Mouse (Mus musculus) lung, postnatal 14 days (tissue): ENCODE data around the gene Rhno1.

Experiments
- DNase-seq: peaks from one replicate; pipeline ENCODE4 v3.0.0; 2021

Gene Rhno1

DNA sequence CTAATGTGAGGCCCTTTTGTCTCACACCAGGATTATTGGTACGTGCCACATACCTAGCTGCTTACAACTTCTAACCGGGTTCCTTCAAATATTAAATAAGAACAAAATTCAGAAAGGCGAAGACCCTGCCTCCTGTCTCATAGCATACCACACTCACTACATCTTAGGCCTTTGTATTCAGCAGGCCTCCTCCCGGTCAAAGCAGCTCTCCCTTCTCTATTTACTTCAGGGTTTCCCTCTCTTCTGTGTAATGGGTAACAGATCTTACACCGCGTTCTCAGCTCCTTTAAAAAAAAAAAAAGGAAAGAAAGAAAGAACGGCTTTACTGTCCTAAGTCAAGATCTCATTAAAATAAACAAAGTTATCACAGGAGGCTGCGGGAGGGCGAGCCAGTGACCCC lies 810 bp downstream of the Rhno1 start:
- no peak for DNase-seq

DNA sequence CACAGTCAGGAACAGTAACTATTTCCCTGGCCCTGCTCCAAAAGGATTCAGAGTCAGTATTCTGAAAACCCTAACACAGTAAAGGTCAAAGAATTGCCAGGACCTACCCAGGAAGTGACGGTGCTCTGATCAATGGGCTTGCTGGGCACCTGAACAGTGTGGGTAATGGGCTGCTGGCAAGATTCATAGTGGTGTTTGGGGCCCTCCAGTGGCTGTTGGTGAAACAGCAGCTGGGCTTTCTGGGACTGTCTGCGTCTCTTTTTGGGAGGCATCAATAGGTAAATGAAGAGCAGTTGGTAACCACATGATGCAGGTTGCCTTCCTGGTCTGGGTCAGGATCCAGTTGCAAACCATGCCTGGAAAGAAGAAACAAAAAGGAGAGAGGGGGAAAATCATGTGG lies 3.7 kb downstream of the Rhno1 start:
- peak; percentile 73 for DNase-seq

DNA sequence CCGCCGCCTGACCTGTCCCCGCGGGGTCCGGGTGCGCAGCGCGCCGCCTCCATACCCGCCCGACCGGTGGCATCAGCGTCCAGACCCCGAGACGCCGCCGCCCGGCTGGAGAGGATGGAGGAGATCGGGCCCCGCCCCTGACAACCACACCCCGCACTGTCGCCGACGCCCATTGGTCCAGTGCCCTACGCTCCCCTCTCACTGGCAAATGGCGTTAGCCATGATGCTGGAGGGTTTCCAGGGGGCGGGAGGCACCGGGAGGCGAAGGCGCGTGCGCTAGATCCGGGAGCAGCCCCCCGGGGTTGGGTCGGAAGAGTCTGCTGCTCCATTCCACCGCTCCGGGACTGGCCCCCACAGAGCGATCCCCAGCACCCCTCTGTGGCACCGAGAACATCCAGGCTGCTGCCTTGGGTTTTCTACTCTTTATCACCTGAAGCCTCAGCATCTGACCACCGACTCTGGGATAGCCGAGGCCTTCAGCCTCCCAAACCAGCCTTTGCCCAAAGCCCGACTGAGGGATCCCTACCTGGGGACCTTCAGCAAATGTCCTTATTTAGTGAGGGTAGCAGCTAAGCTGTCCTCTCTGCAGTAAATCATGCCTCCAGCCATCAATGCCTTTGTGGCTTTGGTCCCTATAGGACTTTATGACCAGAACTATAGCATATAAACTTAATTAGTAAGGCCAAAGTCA lies 6.8 kb downstream of the Rhno1 start, which contains the start of gene Tulp3:
TSS of gene Tulp3 (minus strand) at position 126 of the 691 bp plus-strand sequence.
- peak; percentile 97 for DNase-seq

DNA sequence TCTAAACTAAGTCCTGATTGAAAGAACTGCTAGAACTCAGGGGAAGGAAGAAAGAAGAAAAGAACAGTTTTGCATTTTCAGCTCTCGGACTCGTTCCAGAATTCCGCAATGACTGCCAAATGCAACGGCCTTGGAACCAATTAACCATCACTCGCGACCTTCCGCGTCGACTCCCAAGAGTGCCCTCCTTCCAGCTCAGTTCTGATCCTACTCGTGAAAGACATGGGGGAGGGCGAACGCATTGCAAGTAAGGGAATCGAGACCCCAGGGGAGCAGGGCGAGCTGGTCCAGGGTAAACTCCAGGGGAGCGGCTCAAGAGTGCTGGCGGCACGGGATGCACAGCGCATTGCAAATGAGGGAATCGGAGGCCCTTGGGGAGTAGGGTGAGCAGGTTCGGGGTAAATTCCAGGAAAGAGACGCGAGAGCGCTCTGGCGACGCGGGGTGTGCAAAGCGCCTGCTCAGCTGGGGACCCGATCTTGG lies 7.5 kb downstream of the Rhno1 start:
- DNase-seq = peak; percentile 49

DNA sequence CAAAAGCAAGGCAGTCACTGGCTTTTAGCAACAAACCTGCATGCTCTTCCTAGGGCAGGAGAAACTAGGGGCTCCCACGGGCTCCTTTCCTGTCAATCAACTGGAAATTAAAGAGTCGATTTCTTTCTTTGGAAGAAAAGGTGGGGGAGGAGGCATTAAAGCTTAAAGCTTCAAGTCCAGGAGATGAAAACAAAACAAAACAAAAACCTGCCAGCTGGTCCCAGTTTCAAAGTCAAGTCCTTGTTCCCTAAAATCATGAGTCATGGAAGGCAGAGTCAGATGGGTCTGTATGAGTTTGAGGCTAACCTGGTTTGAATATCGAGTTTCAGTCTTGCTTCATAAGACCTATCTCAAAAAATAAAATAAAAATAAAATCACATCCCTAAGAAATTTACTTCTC lies 8.6 kb downstream of the Rhno1 start:
- no peak for DNase-seq

DNA sequence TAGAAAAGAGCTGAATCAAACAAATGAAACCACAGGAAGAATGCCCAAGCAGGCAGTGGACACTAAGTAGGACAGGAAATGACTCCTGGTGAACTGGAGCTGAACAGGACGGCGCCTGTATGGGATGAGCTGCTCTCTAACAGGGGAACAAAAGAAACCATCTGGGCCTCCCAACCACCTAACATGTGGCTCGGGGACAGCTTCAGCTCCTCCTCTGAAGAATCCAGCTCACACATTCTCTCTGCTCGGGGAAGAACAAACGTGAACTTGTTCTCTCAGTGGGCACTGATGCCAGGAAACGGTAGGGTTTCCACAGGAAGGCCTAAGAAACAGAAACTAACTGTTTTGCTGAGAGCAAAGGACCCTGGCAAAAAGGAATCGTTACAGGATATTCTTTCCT lies 13.0 kb downstream of the Rhno1 start:
- DNase-seq = no peak

DNA sequence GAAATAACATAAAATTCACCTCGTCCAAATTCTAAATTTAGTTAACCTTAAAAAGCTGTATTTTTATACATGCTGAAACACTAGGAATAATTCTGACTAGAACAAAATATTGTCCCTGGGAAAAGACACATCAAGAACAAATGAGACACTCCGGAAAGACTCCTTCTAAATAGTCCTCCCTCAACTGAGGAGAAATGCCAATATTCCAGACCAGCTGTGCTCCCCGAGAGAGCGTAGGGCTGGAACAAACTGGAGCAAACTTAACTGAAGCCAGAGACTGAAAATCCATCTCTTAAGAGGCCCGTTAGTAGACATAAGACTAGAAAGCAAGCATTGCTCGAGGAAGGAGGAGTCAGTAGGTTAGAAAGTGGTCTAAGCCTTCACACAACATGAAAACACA lies 15.9 kb downstream of the Rhno1 start:
- no peak for DNase-seq

DNA sequence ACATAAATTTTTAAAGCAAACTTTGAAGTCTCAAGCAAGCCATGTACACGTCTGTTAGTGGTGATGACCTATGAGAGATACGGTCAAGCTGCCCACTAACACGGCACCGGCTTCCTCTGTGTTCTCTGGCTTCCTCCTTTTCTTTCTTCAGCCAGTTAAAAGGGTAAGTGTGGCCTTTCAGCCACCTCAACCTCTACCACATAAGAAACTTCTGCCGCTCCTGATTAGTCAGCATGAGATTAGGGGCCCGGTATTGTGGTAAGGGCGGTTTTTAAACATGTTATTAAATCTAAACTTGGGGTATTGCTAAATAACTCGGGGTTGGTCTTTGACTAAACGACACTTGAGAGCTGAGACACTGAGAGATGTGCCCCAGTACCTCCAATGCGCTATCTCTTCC lies 17.1 kb downstream of the Rhno1 start:
- DNase-seq = no peak

DNA sequence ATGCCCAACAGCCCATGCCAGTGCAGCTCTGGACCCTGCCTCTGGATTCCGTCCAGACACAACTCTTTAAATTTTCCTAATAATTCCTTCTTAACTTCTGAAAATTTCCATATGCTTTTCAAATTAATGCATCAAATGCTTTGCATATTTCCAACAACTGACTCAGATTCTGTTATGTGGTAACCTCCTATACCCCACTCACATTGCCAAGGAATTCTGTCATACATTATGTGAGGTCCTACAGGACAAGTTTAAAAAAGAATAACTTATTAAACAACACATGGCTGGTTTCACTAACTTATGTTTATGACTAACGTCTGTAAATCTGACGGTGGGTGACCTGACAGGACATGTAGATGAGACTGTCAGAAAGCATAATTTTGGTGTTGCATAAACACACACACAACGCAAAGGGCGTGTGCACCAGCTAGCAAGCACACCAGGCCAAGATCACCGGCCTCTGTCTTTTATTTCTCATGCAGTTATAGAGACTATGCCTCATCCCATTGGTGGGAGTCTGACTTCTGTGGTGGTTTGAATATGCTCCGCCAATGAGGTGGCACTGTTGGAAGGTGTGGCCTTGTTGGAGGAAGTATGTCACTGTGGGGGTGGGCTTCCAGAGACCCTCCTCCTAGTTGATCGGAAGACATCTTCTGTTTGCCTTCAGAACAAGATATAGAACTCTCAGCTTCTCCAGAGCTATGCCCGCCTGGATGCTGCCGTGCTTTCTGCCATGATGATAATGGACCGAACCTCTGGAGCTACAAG lies 20.6 kb downstream of the Rhno1 start:
- no peak for DNase-seq

DNA sequence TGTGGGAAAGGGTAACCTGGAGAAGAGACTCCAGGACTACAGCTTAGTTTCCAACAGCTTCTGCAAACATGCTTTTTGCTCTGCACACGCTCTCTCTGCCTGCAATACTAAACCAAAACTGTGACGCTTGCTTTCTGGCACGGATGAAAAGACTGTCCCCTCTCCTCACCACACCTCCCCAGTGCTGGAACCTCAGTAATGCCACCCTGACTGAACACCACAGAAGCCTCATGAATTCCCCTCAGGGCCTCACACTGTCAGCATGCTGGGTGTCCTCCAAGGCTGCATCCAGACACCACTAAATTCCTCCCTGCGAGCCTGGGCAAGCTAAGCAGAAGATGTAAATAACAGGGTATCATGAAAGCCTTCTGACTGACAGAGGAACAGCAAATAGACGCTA lies 23.8 kb downstream of the Rhno1 start:
- DNase-seq = no peak

DNA sequence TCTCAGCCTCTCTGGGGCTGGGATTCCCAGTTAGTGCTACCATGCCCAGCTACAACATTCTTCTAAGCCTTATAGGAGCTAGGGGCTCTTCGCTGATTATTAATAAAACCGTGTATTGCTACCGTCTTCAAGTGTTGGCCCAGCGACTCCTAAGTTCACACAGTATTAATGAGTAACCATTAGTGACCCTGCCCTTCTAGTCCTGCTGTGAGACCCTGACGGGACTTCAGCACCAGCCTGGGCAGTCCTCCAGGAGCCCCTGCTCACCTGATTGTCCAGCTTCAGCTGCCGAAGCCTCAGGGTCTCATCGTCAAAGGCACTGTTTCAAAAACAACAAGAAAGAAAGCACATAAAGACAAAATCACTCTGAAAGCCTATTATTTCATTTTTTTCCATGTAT lies 25.2 kb downstream of the Rhno1 start:
- no peak for DNase-seq

DNA sequence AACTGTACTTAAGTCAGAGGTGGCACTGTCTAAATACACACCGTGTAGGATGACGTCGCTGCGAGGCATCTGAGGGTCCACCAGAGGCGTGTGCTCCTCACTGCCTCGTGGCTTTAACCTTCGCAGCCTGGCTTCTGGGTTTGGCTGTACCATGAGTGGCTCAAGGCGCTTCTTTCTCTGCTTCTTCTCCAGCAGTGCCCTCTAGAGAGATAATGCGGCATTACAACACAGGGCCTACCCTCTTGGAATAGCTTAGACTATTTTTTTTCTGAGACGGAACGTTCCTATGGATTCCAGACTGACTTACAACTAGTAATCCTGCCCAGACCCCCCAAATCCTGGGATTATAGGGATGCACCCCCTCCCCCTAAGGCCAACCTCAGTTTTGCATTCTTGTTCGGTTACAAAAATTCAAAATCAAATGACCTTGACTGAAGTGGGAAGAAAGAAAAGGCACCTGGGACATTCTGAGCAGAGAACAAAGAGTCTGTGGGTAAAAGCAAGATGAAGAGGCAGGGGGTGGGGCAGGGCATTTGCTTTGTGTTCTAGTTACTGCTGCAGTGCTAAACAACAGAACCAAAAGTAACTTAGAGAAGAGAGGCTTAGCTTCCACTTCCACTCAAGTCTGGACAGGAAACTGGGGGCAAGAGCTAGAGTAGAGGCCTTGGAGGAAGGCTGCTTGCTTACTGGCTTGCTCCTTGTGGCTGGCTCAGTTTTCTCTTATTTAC lies 28.1 kb downstream of the Rhno1 start:
- peak; percentile 86 for DNase-seq

DNA sequence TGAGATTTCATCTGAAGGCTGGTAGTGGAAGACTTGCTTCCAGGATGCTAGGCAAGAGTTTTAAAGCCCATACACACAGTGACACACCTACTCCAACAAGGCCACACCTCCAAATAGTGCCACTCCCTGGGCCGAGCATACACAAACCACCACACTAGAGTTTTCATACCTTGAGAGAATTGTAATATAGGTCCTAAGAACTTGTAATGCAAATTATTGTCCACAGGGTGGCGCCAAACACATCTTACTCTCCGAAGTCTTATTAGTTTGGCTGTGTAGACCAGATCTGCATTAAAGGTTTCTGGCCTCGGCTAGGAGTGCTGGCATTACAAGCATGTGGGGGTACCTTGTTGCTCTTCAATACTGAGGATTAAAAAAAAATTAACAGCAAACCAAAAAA lies 44.4 kb downstream of the Rhno1 start:
- DNase-seq = peak; percentile 74

DNA sequence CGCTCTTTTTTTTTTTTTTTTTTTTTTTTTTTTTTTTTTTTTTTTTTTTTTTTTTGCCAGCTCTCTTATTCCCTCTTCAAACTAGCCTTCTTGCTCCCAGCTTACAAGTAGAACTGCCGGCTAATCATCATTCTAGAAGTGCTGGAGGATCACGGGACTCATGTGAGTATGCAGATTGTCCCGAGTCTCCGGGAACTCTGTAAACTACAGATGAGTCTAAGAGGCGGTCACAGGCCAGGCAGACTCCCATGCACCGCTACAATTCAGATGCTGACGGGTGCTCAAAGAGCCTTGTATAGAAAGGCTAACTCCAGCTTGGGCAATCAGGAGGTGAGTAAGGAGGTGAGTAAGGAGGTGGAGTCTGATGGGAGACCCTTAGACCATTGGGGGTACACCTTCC lies 47.1 kb downstream of the Rhno1 start:
- DNase-seq = no peak

DNA sequence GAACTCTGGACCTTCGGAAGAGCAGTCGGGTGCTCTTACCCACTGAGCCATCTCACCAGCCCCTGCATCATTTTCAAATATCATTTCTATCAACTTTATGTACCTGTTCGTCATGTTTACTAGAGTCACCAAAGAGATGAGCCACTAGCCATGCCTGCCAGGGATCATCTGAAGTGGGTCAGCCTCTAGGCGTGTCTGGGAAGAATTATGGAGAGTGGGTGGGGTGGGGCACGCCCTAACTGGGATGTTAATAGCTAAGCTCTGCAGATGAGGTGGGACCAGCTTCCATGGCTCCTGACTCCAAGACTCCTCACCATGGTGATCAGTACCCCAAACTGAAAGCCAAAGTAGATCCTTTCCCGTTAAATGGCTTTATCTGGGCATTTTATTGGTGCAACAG lies 47.9 kb downstream of the Rhno1 start:
- DNase-seq = no peak

DNA sequence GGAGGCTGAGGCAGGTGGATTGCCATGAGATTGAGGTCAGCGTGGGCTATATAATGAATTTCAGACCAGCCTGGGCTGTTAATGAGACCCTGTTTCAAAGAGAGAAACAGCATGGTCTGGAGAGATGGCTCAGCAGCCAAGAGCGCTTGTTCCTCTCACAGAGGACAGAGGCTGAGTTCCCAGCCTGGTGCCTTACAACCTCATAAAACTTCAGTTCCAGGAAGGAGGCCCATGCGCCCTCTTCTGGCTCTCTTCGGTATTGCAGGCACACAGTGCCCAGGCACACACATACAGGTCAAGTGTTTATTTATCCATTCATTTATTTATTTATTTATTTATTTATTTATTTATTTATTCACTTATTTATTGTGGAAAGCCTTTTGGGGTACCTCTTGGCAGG lies 54.4 kb downstream of the Rhno1 start:
- DNase-seq = peak; percentile 79
